Mouse (Mus musculus) right cerebral cortex, adult 18-20 months (tissue): ENCODE data around the gene Fam53b.
A peak's percentile ranks its signal among the peaks of the same experiment; 100 is the strongest.

Source experiments
- DNase-seq: peaks from one replicate; pipeline ENCODE4 v3.0.0; 2022; ENCODE audit warnings: mixed read lengths

The Fam53b gene

GRCm38 (mm10) chr7:132732136-132732789, 81.4 kb downstream of the Fam53b start:
- no peak for DNase-seq

- DNase-seq: no peak
Observed at GRCm38 (mm10) chr7:132731558-132731957, 82.1 kb downstream of the Fam53b start.

GRCm38 (mm10) chr7:132730510-132730909, 83.2 kb downstream of the Fam53b start:
- no peak for DNase-seq

- DNase-seq: no peak
Observed at GRCm38 (mm10) chr7:132729093-132729831, 84.4 kb downstream of the Fam53b start.

GRCm38 (mm10) chr7:132726106-132726861, 87.4 kb downstream of the Fam53b start:
- DNase-seq: no peak

GRCm38 (mm10) chr7:132724501-132725062, 89.1 kb downstream of the Fam53b start:
- no peak for DNase-seq

DNA sequence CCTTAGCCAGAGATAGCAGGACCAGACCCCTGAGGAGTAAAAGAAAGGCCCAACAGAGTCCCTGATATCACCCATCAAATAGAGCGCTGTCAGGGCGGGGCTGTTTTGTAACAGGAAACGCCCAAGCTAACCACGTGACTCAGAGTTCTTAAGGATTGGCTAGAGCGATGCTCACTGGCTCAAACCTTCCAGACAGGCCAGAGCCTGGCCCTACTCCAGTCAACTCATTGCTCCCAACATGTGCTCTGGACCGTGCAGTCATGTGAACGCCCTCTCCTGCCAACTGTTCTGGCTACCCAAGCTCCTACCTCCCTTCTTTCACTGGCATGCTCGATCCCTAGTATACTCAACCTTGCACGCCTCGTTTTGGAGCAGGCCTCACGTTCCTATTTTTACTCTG, 89.8 kb downstream of the Fam53b start:
- DNase-seq: peak; percentile 53

DNA sequence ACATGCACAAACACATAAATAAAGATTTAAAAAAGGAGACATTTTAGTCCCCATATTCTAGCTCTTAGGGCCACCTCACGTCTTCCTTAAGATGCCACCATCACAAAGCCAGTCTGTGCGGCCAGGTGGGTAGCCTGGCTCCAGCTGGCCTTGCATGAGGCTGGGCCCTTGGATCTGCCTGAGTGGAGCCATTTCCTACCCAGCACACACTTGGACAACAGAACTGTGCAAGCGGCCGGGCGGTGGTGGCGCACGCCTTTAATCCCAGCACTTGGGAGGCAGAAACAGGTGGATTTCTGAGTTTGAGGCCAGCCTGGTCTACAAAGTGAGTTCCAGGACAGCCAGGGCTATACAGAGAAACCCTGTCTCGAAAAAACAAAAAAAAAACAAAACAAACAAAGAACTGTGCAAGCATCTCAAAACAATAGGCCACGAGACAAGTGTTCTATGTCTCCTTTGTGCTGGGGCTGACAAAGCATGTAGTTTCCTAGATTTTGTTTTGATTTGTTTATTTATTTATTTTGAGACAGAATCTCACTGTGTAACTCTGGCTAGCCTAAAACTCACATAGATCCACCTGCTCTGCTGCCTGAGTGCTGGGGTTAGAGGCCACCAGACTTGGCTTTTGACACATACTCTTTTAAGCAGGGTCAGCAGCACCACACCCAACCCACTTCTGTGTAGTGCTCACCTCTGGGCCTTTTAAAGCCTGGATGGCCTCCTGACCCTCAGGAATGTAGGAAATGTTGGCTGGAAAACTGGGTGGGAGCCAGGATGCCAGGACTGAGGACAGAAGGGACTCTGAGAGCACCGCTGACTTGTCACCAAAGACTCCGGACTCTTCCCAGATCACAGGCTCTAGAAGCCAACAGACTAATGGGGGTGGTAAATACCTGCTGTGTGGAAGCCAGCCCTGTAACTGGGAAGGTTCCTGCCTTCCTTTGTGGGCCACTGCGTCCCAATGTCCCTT, 91.0 kb downstream of the Fam53b start:
- DNase-seq: no peak

- peak; percentile 71 for DNase-seq
Observed at GRCm38 (mm10) chr7:132720562-132720961, 93.1 kb downstream of the Fam53b start.

GRCm38 (mm10) chr7:132719570-132719969, 94.1 kb downstream of the Fam53b start:
- DNase-seq: no peak

DNA sequence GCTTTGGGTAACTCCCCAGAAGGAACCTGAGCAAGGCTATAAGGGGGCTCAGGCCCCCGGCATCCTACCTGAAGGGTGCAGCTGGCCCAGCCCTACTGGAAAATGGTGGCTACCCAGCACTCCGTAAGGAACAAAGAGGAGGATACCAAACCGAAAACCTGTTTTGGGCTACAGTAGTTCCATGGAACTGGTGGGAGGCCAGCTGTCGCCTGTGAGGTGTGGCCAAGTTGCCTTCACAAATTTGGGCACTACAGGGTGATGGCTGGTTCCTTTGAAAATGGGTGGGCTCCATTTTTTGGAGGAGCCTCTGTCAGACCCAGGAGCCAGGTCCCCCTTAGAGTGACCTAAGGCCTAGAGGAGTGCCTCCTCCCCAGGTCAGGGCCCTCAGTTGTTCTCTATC, 98.4 kb downstream of the Fam53b start:
- no peak for DNase-seq

DNA sequence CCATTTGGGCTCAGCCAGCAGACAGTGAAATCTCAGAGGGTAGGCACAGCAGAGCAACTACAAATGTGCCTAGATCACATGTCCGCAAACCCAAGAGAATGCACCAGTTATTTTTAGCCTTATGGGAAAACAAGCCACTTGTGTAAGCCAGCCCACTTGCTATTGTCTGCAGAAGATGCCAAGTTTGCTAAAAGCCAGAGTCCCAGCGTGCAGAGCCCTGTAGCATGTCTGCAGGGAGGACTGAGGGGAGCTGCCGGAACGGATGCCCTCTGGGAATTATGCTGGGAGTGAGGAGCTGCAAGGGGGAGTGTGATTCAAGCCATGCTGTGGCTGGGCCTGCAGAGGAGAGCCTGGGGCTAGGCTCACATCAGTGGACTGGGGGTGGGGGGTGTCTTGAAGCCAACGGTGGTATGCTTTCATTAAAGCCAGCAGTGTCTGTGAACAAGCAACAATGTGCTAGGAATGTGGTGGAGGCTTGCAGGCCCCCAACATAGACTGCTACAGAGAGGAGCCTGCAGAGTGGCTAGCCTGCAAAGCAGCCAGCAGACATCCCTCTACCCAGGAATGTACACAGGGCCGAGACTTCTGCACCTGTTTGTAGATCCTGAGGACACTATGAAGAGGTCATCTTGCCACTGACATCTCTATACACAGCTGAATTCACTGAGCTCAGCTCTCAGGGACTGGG, 99.3 kb downstream of the Fam53b start:
- peak; percentile 71 for DNase-seq

DNA sequence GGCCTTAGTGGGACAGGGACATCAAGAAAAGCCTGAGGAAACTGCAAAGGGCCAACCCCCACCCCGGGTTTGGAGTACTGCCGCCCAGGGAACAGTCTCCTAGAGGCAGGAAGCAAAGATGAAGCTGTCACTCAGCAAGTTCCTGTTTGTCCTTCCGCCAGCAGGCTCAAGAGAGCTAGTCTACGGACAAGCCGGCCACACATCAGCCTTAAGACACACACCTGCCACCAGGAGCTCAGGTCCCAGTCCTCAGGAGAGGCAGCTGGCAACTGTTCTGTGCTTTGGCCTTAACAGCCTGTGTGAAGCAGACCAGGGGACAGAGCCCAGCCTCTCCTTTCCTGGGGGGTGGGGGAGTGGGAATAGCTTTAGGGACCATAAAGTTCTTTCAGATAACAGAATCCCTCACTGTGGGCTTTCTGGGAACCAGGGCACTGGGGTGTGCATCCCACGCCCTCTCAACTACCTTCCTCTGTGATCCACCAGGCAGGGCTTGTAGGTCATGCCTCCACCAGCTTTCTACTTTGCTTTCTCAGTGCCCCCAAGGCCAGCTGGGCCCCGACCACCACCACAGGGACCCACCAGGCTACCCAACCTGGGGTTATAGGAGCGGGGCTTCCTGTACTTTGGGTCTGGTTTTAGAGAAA, 100.1 kb downstream of the Fam53b start:
- DNase-seq: no peak

- no peak for DNase-seq
Observed at GRCm38 (mm10) chr7:132712956-132713355, 100.7 kb downstream of the Fam53b start.

DNA sequence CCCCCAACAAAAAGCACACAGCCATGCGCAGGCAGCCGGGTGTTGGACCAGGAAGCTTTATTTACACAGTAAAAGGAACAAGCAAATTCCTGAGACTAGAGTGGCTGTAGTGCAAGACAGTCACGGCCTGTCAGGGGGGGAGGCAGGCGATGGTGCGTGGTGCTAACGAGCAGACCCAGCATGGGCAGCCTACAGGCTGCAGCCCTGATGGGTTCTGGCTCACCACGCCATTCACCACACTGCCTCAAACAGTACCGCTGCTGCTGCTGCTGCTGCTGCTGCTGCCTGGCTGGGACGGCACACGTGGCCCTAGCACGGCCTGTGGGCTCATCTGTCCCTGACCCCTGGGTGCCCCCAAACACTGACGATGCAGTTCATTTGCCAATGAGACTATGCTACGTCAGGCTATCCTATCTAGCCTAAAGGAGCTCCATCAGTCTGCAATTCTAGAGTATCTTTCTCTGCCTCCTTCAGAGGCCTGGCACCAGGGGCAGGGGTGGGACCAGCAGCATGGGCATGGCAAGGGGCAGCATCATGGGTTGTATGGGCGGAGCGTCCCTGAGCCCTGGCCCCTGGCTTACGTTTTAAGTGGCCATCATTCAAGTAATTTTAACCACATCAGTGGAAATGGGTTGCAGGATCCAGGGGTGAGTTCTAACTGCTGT, 101.5 kb downstream of the Fam53b start:
- DNase-seq: no peak

GRCm38 (mm10) chr7:132711579-132711978, 102.1 kb downstream of the Fam53b start:
- no peak for DNase-seq

DNA sequence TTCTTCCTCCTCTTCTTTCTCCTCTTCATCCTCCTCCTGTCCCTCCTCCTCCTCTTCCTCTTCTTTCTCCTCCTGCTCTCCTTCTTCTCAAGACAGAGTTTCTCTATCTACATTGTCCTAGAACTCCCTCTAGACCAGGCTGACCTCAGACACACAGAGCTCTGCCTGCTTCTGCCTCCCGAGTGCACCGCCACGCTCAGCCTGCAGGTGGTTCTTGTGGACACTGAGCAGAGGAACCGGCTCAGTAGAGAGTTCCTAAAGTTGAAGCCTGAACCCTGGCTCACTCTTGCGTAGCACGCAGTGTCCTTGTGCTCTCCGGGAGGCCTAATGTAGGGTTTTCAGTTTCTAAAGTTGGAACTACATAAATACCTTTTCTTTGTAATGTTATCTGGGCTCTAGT, 108.6 kb downstream of the Fam53b start:
- no peak for DNase-seq

DNA sequence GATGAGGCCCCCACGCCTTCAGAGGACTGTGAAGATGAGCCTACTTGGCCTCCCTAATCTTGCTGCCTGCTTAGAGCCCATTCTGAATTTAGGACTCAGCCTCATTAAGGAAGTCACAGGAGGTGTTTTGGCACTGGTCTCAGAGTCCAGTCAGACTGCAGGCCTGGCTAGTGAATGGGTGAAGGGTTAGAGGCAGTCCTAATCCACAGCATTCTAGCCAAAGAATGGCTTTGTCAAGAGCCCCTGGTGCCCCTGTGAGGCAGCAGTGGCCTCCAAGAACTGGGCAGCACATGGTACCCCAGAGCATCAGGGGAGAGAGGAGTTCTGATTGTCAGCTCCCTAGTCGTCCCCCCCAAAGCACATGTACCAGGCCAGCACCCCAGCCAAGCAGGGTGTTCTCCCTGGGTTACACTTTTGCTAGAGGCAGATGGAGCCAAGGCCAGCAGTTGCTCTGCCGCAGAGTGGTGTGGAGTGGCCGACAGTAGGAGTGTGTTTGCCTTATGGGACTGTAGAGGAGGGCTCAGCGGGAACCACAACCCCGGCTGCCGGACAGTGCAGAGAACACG, 109.3 kb downstream of the Fam53b start:
- no peak for DNase-seq

DNA sequence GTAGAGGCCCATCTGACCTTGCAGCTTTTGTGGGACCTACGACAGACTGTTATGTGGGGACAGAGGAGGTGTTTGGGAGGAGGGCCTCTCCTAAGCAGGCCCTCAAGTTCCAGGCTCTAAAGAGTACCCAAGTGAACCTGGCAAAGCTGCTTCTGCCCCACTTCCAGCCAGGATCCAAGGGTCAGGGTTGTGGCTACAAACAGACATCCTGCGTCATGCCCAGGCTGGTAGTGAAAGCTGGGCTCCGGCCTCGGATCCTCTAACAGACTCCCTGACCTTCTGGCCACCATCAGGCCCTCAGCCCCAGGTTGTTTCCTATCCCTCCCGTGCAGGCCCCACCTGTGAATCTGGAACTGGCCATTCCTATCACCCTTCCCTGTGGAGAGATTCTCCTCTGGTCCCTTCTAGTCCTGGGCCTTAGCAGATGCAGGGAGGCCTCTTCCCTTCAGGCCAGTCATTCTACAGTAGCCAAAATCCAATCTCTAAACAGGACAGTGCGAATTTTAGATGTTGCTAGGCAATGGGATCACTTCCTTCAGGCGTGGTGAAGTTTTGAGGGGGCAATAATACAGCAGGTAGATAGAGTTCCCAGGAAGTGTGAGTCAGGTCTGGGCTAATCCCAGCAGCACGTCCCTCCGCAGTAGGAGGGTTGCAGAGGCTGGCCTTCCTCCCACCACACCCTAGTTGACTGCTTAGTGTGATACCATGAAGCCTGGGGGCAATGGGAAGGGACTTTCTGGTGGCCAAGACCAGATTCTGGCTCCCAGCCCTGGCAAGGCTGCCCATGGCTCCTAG, 110.0 kb downstream of the Fam53b start:
- no peak for DNase-seq
